Mouse (Mus musculus): ENCODE data around the gene Sept9.
A peak's percentile ranks its signal among the peaks of the same experiment; 100 is the strongest.

GRCm38 (mm10) chr11:117392251-117392650, 192.8 kb downstream of the Sept9 start:
- TF ChIP-seq CTCF (IDR thresholded peaks at IDR 0.05; ENCODE audit: low read depth) (peak; percentile 66), EP300 (IDR thresholded peaks at IDR 0.05; ENCODE audit: low read depth) (no peak)
